Mouse (Mus musculus) large intestine, adult 2 months (tissue): ENCODE results near the gene E030030I06Rik. TPM values are rescaled to one million over a fixed set of nuclear protein-coding genes. Genes with fewer than 3 reads are reported as not detected.

ENCODE experiments used
- polyA plus RNA-seq: library from polyadenylated mRNA; depleted of rRNA; stranded (reverse); fragments of >200 nt; gene quantifications from 2 replicates; pipeline ENCODE4 v1.2.3, GENCODE M21; 2012; rRNA removed

Gene E030030I06Rik
- polyA plus RNA-seq, 1 experiment, result 8.7 TPM

Other genes with a start within 250 kb of the E030030I06Rik start
- gene 4930444G20Rik, start 81.2 kb downstream of the E030030I06Rik start, polyA plus RNA-seq, result not detected in 2 replicates
- gene Raet1e, start 9.3 kb upstream of the E030030I06Rik start, polyA plus RNA-seq, result 0.77 and 1.5 TPM in 2 replicates
- gene H60b, start 9.3 kb upstream of the E030030I06Rik start, polyA plus RNA-seq, result not detected in 2 replicates
- gene Raet1d, start 211.3 kb upstream of the E030030I06Rik start, polyA plus RNA-seq, result 0.06 TPM in 1 of 2 replicates, not detected in the other